In genomic region chr6:50112775-50113174, GRCm38 (mm10) we compare ENCODE assay signal across 1 mouse cellular context.
TF ChIP-seq lines count a peak whose summit lies in the region.

No protein-coding gene starts in this region.

TF ChIP-seq in CH12.LX, 34 proteins besides CTCF, POLR2A, EP300 and RAD21:
- TF ChIP-seq GABPA (IDR thresholded peaks at IDR 0.05; ENCODE audit: insufficient replicate concordance, low read depth, low read length): no peak
- TF ChIP-seq ZMIZ1 (IDR thresholded peaks at IDR 0.05; ENCODE audit: low read depth, low read length): no peak
- peak; percentile 60; the same call in 1 of the 2 replicates for TF ChIP-seq MEF2A (IDR thresholded peaks at IDR 0.05; ENCODE audit: borderline replicate concordance, low read depth, low read length)
- no peak for TF ChIP-seq NELFE (IDR thresholded peaks at IDR 0.05; ENCODE audit: low read depth, low read length)
- peak; percentile 45; the same call in 1 of the 2 replicates for TF ChIP-seq MXI1 (IDR thresholded peaks at IDR 0.05; ENCODE audit: low read depth, low read length)
- TF ChIP-seq E2F4 (IDR thresholded peaks at IDR 0.05; ENCODE audit: insufficient replicate concordance, low read depth, low read length): no peak
- TF ChIP-seq JUND (conservative IDR thresholded peaks at IDR 0.05; ENCODE audit: low read depth, low read length): no peak
- peak; percentile 56; the same call in 1 of the 2 replicates for TF ChIP-seq MYC (IDR thresholded peaks at IDR 0.05; ENCODE audit: low read depth, low read length)
- no peak for TF ChIP-seq ZKSCAN1 (IDR thresholded peaks at IDR 0.05; ENCODE audit: borderline replicate concordance, low read depth, low read length)
- peak; percentile 34; the same call in 1 of the 2 replicates for TF ChIP-seq BHLHE40 (IDR thresholded peaks at IDR 0.05; ENCODE audit: low read depth, low read length)
- peak; percentile 66; the same call in 1 of the 2 replicates for TF ChIP-seq SIN3A (IDR thresholded peaks at IDR 0.05; ENCODE audit: low read length)
- no peak for TF ChIP-seq CHD1 (IDR thresholded peaks at IDR 0.05; ENCODE audit: low read depth, low read length)
- peak; percentile 83 for TF ChIP-seq SMC3 (IDR thresholded peaks at IDR 0.05; ENCODE audit: low read depth, low read length)
- no peak for TF ChIP-seq NRF1 (IDR thresholded peaks at IDR 0.05; ENCODE audit: low read depth, low read length)
- TF ChIP-seq ETS1 (conservative IDR thresholded peaks at IDR 0.05; ENCODE audit: low read depth, low read length): peak; percentile 22; the same call in 1 of the 2 replicates
- TF ChIP-seq TCF12 (IDR thresholded peaks at IDR 0.05; ENCODE audit: low read depth, low read length): peak; percentile 48; the same call in 1 of the 2 replicates
- TF ChIP-seq CHD2 (IDR thresholded peaks at IDR 0.05; ENCODE audit: low read length): no peak
- no peak for TF ChIP-seq USF2 (conservative IDR thresholded peaks at IDR 0.05; ENCODE audit: low read depth, low read length)
- TF ChIP-seq RCOR1 (conservative IDR thresholded peaks at IDR 0.05; ENCODE audit: low read depth, low read length): 0 out of 2 replicates have a peak, but pooled peaks have one; percentile 47
- TF ChIP-seq MAFK (IDR thresholded peaks at IDR 0.05; ENCODE audit: insufficient replicate concordance, low read length): no peak
- TF ChIP-seq KAT2A (IDR thresholded peaks at IDR 0.05; ENCODE audit: insufficient replicate concordance, low read length): no peak
- TF ChIP-seq IRF4 (IDR thresholded peaks at IDR 0.05; ENCODE audit: low read depth, low read length): peak; percentile 32; the same call in 1 of the 2 replicates
- TF ChIP-seq MAX (IDR thresholded peaks at IDR 0.05; ENCODE audit: low read length): peak; percentile 55; the same call in 1 of the 2 replicates
- TF ChIP-seq PAX5 (IDR thresholded peaks at IDR 0.05; ENCODE audit: low read length): no peak
- peak; percentile 31; the same call in 1 of the 2 replicates for TF ChIP-seq ZC3H11A (IDR thresholded peaks at IDR 0.05; ENCODE audit: low read depth, low read length)
